Mouse (Mus musculus) MEL (cell line): ENCODE data around the gene Vstm4. TPM values are rescaled to one million over a fixed set of nuclear protein-coding genes. Genes with fewer than 3 reads are reported as not detected.

Experiments used
- DNase-seq: peaks from one replicate; pipeline ENCODE4 v3.0.0; 2011; ENCODE audit warnings: low read depth, low spot score
- H3K27ac ChIP-seq: 2 replicates; pipeline ENCODE4 v1.5.1; 2012; ENCODE audit warnings: low read depth, mild to moderate bottlenecking, control low read depth, low read length, moderate library complexity; ENCODE audit not compliant: control insufficient read depth
- H3K27me3 ChIP-seq, 2 experiments: fragments of 150-350 bp in 1 of 2; sonication (generic) in 1 of 2; 2 replicates each; pipeline ENCODE4 v1.6.1; 2012; ENCODE audit warnings: low read length in 2 of 2, mild to moderate bottlenecking in 2 of 2, improper control_type of control experiment in 1 of 2, moderate library complexity in 1 of 2; ENCODE audit not compliant: insufficient read depth in 2 of 2, control insufficient read depth in 1 of 2
- H3K36me3 ChIP-seq, 2 experiments: 2 replicates each; pipeline ENCODE4 v1.6.1; 2012 to 2014; ENCODE audit warnings: low read length in 2 of 2, improper control_type of control experiment in 1 of 2, inconsistent platforms in 1 of 2, mild to moderate bottlenecking in 1 of 2; ENCODE audit not compliant: insufficient read depth in 2 of 2, control insufficient read depth in 1 of 2
- H3K4me1 ChIP-seq, 2 experiments: fragments of 150-350 bp in 1 of 2; sonication (generic) in 1 of 2; 2 replicates each; pipeline ENCODE4 v1.6.1; 2012; ENCODE audit warnings: low read length in 2 of 2, improper control_type of control experiment in 1 of 2, mild to moderate bottlenecking in 1 of 2; ENCODE audit not compliant: insufficient read depth in 2 of 2, control insufficient read depth in 1 of 2
- H3K4me3 ChIP-seq, 2 experiments: fragments of 150-350 bp in 1 of 2; sonication (generic) in 1 of 2; 2 replicates each; pipeline ENCODE4 v1.5.1; 2012; ENCODE audit warnings: low read depth in 2 of 2, low read length in 2 of 2, mild to moderate bottlenecking in 2 of 2, moderate library complexity in 2 of 2, control low read depth in 1 of 2, improper control_type of control experiment in 1 of 2; ENCODE audit not compliant: control insufficient read depth in 1 of 2, insufficient read depth in 1 of 2
- H3K79me2 ChIP-seq: 2 replicates; pipeline ENCODE4 v1.6.1; 2012; ENCODE audit warnings: mild to moderate bottlenecking, low read length, moderate library complexity; ENCODE audit not compliant: control insufficient read depth, poor library complexity, insufficient read depth
- H3K9ac ChIP-seq: 2 replicates; pipeline ENCODE4 v1.6.1; 2012; ENCODE audit warnings: low read depth, mild to moderate bottlenecking, control low read depth, low read length, moderate library complexity; ENCODE audit not compliant: control insufficient read depth, poor library complexity, severe bottlenecking
- H3K9me3 ChIP-seq: fragments of 150-350 bp; sonication (generic); replicated peaks from 2 replicates; pipeline ENCODE4 v1.6.1; 2012; ENCODE audit warnings: mild to moderate bottlenecking, low read length, improper control_type of control experiment, moderate library complexity; ENCODE audit not compliant: insufficient read depth
- CHD1 ChIP-seq: IDR thresholded peaks from 2 replicates; pipeline ENCODE4 v1.6.1; 2012; ENCODE audit warnings: low read depth, mild to moderate bottlenecking, inconsistent platforms, low read length, improper control_type of control experiment
- E2F4 ChIP-seq: IDR thresholded peaks from 2 replicates; pipeline ENCODE4 v1.6.1; 2011; ENCODE audit warnings: low read depth, low read length, improper control_type of control experiment, borderline replicate concordance
- EP300 ChIP-seq, 2 experiments: IDR thresholded peaks; 2 replicates each; pipeline ENCODE4 v1.6.1; 2011; ENCODE audit warnings: improper control_type of control experiment in 2 of 2, low read length in 2 of 2, low read depth in 1 of 2, mild to moderate bottlenecking in 1 of 2
- ETS1 ChIP-seq: IDR thresholded peaks from 2 replicates; pipeline ENCODE4 v1.6.1; 2012; ENCODE audit warnings: low read depth, mild to moderate bottlenecking, inconsistent platforms, low read length, improper control_type of control experiment, moderate library complexity
- MAZ ChIP-seq: IDR thresholded peaks from 2 replicates; pipeline ENCODE4 v1.6.1; 2012; ENCODE audit warnings: low read depth, mild to moderate bottlenecking, inconsistent platforms, low read length, improper control_type of control experiment
- MYB ChIP-seq: IDR thresholded peaks from 2 replicates; pipeline ENCODE4 v1.6.1; 2011; ENCODE audit warnings: mild to moderate bottlenecking, low read depth, low read length, improper control_type of control experiment
- MYC ChIP-seq: IDR thresholded peaks from 2 replicates; pipeline ENCODE4 v1.6.1; 2011; ENCODE audit warnings: low read depth, mild to moderate bottlenecking, low read length, improper control_type of control experiment, moderate library complexity
- NELFE ChIP-seq: IDR thresholded peaks from 2 replicates; pipeline ENCODE4 v1.6.1; 2011; ENCODE audit warnings: low read depth, low read length, improper control_type of control experiment
- NRF1 ChIP-seq: IDR thresholded peaks from 2 replicates; pipeline ENCODE4 v1.6.1; 2014; ENCODE audit warnings: low read depth, mild to moderate bottlenecking, inconsistent platforms, low read length, improper control_type of control experiment, moderate library complexity; ENCODE audit not compliant: poor library complexity, insufficient read depth, severe bottlenecking
- POLR2AphosphoS2 ChIP-seq: IDR thresholded peaks from 2 replicates; pipeline ENCODE4 v1.6.1; 2011; ENCODE audit warnings: low read length, improper control_type of control experiment
- POLR2AphosphoS5 ChIP-seq: IDR thresholded peaks from 2 replicates; pipeline ENCODE4 v1.6.1; 2012; ENCODE audit warnings: low read depth, borderline replicate concordance, mild to moderate bottlenecking, inconsistent platforms, low read length, moderate library complexity, mixed read lengths
- RCOR1 ChIP-seq: IDR thresholded peaks from 2 replicates; pipeline ENCODE4 v1.6.1; 2012; ENCODE audit warnings: low read depth, mild to moderate bottlenecking, inconsistent platforms, low read length, improper control_type of control experiment
- SIN3A ChIP-seq: IDR thresholded peaks from 2 replicates; pipeline ENCODE4 v1.6.1; 2012; ENCODE audit warnings: low read length, improper control_type of control experiment, inconsistent platforms
- SMC3 ChIP-seq: IDR thresholded peaks from 2 replicates; pipeline ENCODE4 v1.6.1; 2011; ENCODE audit warnings: low read depth, low read length, improper control_type of control experiment
- UBTF ChIP-seq: IDR thresholded peaks from 2 replicates; pipeline ENCODE4 v1.6.1; 2012; ENCODE audit warnings: low read depth, mild to moderate bottlenecking, inconsistent platforms, low read length, improper control_type of control experiment, moderate library complexity, borderline replicate concordance; ENCODE audit not compliant: insufficient read depth
- USF1 ChIP-seq: IDR thresholded peaks from 2 replicates; pipeline ENCODE4 v1.6.1; 2014; ENCODE audit warnings: low read depth, mild to moderate bottlenecking, inconsistent platforms, low read length, improper control_type of control experiment, moderate library complexity
- USF2 ChIP-seq, 2 experiments: IDR thresholded peaks; 2 replicates each; pipeline ENCODE4 v1.6.1; 2011 to 2012; ENCODE audit warnings: improper control_type of control experiment in 2 of 2, low read length in 2 of 2, borderline replicate concordance in 1 of 2, inconsistent platforms in 1 of 2, low read depth in 1 of 2, mild to moderate bottlenecking in 1 of 2; ENCODE audit not compliant: insufficient read depth in 1 of 2
- ZMIZ1 ChIP-seq: IDR thresholded peaks from 2 replicates; pipeline ENCODE4 v1.6.1; 2012; ENCODE audit warnings: low read depth, mild to moderate bottlenecking, inconsistent platforms, low read length, improper control_type of control experiment, moderate library complexity
- ZNF384 ChIP-seq: IDR thresholded peaks from 2 replicates; pipeline ENCODE4 v1.6.1; 2012; ENCODE audit warnings: low read depth, mild to moderate bottlenecking, inconsistent platforms, low read length, improper control_type of control experiment
- polyA plus RNA-seq, 2 experiments: library from polyadenylated mRNA; stranded (reverse) in 1 of 2; unstranded in 1 of 2; fragments of >175 nt in 1 of 2; fragments of >200 nt in 1 of 2; gene quantifications; 2 replicates each; pipeline versions ENCODE4 v1.2.1 to v1.2.4; 2012; ENCODE audit warnings: low replicate concordance in 2 of 2, low read depth in 1 of 2; ENCODE audit not compliant: insufficient read length in 2 of 2, insufficient read depth in 1 of 2, missing spikeins in 1 of 2
- total RNA-seq: library from RNA; depleted of rRNA; stranded (reverse); fragments of 300-350 nt; gene quantifications from 2 replicates; pipeline ENCODE4 v1.2.3, GENCODE M21; 2012

Vstm4 gene
- total and polyA plus RNA-seq, 3 experiments, result not detected

DNA sequence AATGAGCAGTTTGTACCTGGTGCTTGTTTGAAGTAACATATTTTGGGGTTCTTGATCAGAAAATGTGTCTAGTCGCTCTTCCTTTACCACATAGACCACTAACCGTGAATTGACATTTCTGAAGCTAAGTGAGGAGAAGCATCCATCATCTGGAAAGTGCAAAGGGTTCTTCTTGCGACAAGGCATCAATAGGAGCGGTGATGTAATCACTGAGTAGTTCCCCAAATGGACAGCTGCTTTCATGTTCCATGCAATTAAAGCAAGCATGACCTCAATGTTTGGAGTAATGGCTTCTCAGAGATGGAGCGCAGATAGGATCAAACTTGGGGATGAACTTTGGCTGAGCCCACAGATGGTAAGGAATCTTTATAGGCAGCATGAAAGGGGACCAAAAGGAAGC lies 82.7 kb downstream of the Vstm4 start:
- Histone ChIP-seq H3K4me1 (no peaks in the 10 kb centered on the region), H3K4me3 (no peak overlapping the region), H3K27ac (no peak overlapping the region), H3K9me3 (no peaks in the 10 kb centered on the region), H3K36me3 (no peaks in the 10 kb centered on the region), H3K79me2 (no peaks in the 10 kb centered on the region), H3K9ac (no peak overlapping the region), H3K27me3 (no peaks in the 10 kb centered on the region)
- TF ChIP-seq POLR2AphosphoS2 (no peak), USF1 (no peak), ETS1 (no peak), NRF1 (no peak), USF2 (IDR thresholded peaks at IDR 0.05; ENCODE audit: borderline replicate concordance in 1 of 2, insufficient read depth in 1 of 2, low read depth in 1 of 2, low read length in 2 of 2) (no peak), SIN3A (no peak), MAZ (no peak), RCOR1 (no peak)
- no peak for DNase-seq

DNA sequence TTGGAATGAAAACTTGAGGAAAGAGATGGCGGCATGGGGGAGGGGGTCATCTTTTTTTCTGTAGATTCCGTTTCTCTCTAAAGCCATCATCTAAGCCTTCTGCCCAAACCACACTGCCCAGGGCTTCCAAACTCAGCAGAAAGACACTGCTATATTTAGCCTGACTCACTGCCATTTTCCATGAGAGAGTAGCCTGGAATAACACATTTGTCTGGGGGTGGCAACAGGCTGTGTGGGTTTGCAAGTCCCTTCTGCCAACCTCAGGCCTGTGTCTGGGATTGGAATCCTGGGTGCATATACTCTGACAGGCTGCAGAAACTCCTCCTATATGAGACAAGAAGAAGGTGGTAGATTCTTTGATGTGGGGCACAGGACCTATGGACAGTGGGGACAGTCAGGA lies 91.0 kb downstream of the Vstm4 start:
- no peak overlapping the region for H3K27ac ChIP-seq
- no peaks in the 10 kb centered on the region for H3K4me1 ChIP-seq
- no peaks in the 10 kb centered on the region for H3K79me2 ChIP-seq
- no peak for DNase-seq
- no peak overlapping the region for H3K4me3 ChIP-seq
- H3K36me3 ChIP-seq, result no peaks in the 10 kb centered on the region
- H3K9me3 ChIP-seq, result no peaks in the 10 kb centered on the region
- no peak overlapping the region for H3K9ac ChIP-seq
- H3K27me3 ChIP-seq, result no peaks in the 10 kb centered on the region
- TF ChIP-seq UBTF (no peak), EP300 (IDR thresholded peaks at IDR 0.05; ENCODE audit: low read depth in 1 of 2, low read length in 2 of 2) (no peak), ZMIZ1 (no peak), E2F4 (no peak), CHD1 (no peak), ZNF384 (no peak), MYC (no peak), POLR2AphosphoS5 (no peak), MYB (no peak), NELFE (no peak), MAZ (no peak), USF1 (no peak), SMC3 (no peak), NRF1 (no peak)
- TF ChIP-seq, all 39 proteins: peak for 0
